Comparison of ENCODE assay signal across 15 mouse cellular contexts in genomic region chr4:63377483-63377882, GRCm38 (mm10). TPM values are rescaled to one million over a fixed set of nuclear protein-coding genes. Genes with fewer than 3 reads are reported as not detected.
DNase-seq lines count a peak whose midpoint lies in the region; ATAC-seq and TF ChIP-seq lines count a peak whose summit lies in the region.
"Had no signal": no experiment of that assay in that cellular context is flagged by ENCODE, and none has a peak within 500 bp of the region (broad histone marks: within the 10 kb centered on the region; RNA-seq: fewer than 3 reads in every experiment).

No protein-coding gene starts in this region.

- TF ChIP-seq CTCF in hindbrain, postnatal 0 days (IDR thresholded peaks at IDR 0.05; ENCODE audit: low read depth) = peak; percentile 51
- TF ChIP-seq CTCF in lung, embryonic 14.5 days (IDR thresholded peaks at IDR 0.05; ENCODE audit: low read depth) = peak; percentile 50
- TF ChIP-seq CTCF in MEL (IDR thresholded peaks at IDR 0.05 in 2 of 3, conservative IDR thresholded peaks at IDR 0.05 in 1 of 3; ENCODE audit: control insufficient read depth in 1 of 3, insufficient read depth in 1 of 3, low read depth in 2 of 3, low read length in 3 of 3, poor library complexity in 1 of 3, severe bottlenecking in 1 of 3) = peak in 2 of 3 experiments; percentile 30 to 33; a peak in 4 of 6 replicates

- H3K27me3 ChIP-seq in hindbrain, postnatal 0 days (ENCODE audit: insufficient read depth, low read length) = no peaks in the 10 kb centered on the region
- H3K27me3 ChIP-seq in hindbrain, embryonic 16.5 days (replicated peaks; ENCODE audit: control insufficient read depth, insufficient read depth, low read length) = no peaks in the 10 kb centered on the region
- no peaks in the 10 kb centered on the region for H3K27me3 ChIP-seq in lung, embryonic 14.5 days (ENCODE audit: insufficient read depth, low read length)
- no peaks in the 10 kb centered on the region for H3K27me3 ChIP-seq in MEL (ENCODE audit: control insufficient read depth in 1 of 2, insufficient read depth in 2 of 2, low read length in 2 of 2)
- H3K27me3 ChIP-seq in liver, embryonic 13.5 days = no peaks in the 10 kb centered on the region
- H3K27me3 ChIP-seq: heart, embryonic 15.5 days; hindbrain, embryonic 15.5 days; limb, embryonic 13.5 days had no signal

- 67% methylated on average over 7 of the region's 7 CpGs for WGBS in hindbrain, postnatal 0 days
- 67% methylated on average over 7 of the region's 7 CpGs for WGBS in hindbrain, embryonic 16.5 days
- WGBS in lung, embryonic 14.5 days = 66% methylated on average over 7 of the region's 7 CpGs
- WGBS in liver, embryonic 13.5 days (ENCODE audit: insufficient replicate concordance) = 70% methylated on average over 7 of the region's 7 CpGs

- peak; percentile 5; the same call in 1 of the 2 replicates for TF ChIP-seq RAD21 in MEL (IDR thresholded peaks at IDR 0.05; ENCODE audit: low read depth, low read length)

- H3K4me1 ChIP-seq in hindbrain, postnatal 0 days (ENCODE audit: insufficient read depth, low read length) = no peaks in the 10 kb centered on the region
- no peaks in the 10 kb centered on the region for H3K4me1 ChIP-seq in hindbrain, embryonic 16.5 days (ENCODE audit: control insufficient read depth, insufficient read depth, low read depth, low read length)
- H3K4me1 ChIP-seq in lung, embryonic 14.5 days (ENCODE audit: insufficient read depth) = no peaks in the 10 kb centered on the region
- peaks cover under 1 to 18% of the 10 kb centered on the region in 2 experiments; a peak in 3 of 4 replicates for H3K4me1 ChIP-seq in MEL (ENCODE audit: control insufficient read depth in 1 of 2, insufficient read depth in 2 of 2, low read length in 2 of 2)
- H3K4me1 ChIP-seq in liver, embryonic 13.5 days (replicated peaks) = peaks cover 75% of the 10 kb centered on the region
- H3K4me1 ChIP-seq: heart, embryonic 15.5 days; hindbrain, embryonic 15.5 days; limb, embryonic 13.5 days had no signal

- ATAC-seq in hindbrain, postnatal 0 days = no peak
- no peak for ATAC-seq in hindbrain, embryonic 16.5 days
- no peak for ATAC-seq in lung, embryonic 14.5 days (ENCODE audit: insufficient read depth)
- ATAC-seq in liver, embryonic 13.5 days (ENCODE audit: low read depth) = no peak

- no peak overlapping the region for H3K4me3 ChIP-seq in hindbrain, postnatal 0 days (ENCODE audit: low read length)
- no peak overlapping the region for H3K4me3 ChIP-seq in hindbrain, embryonic 16.5 days (ENCODE audit: low read length)
- H3K4me3 ChIP-seq in lung, embryonic 14.5 days (ENCODE audit: low read depth, low read length) = no peak overlapping the region
- H3K4me3 ChIP-seq in MEL (ENCODE audit: control insufficient read depth in 1 of 2, insufficient read depth in 1 of 2, low read depth in 2 of 2, low read length in 2 of 2) = no peak overlapping the region
- no peak overlapping the region for H3K4me3 ChIP-seq in liver, embryonic 13.5 days (replicated peaks)
- H3K4me3 ChIP-seq: erythroblast, embryonic 14.5 days; heart, embryonic 15.5 days; hindbrain, embryonic 15.5 days; limb, embryonic 13.5 days had no signal

- H3K27ac ChIP-seq in hindbrain, postnatal 0 days = no peak overlapping the region
- no peak overlapping the region for H3K27ac ChIP-seq in hindbrain, embryonic 16.5 days (ENCODE audit: low read depth, low read length)
- H3K27ac ChIP-seq in lung, embryonic 14.5 days (ENCODE audit: low read depth) = no peak overlapping the region
- H3K27ac ChIP-seq in MEL (ENCODE audit: control insufficient read depth, low read depth, low read length) = no peak overlapping the region
- H3K27ac ChIP-seq in liver, embryonic 13.5 days = peak overlapping the region; percentile 99; the same call in 1 of the 2 replicates
- H3K27ac ChIP-seq: heart, embryonic 15.5 days; hindbrain, embryonic 15.5 days; limb, embryonic 13.5 days; macrophage had no signal

- H3K9ac ChIP-seq in hindbrain, postnatal 0 days (replicated peaks; ENCODE audit: low read length) = no peak overlapping the region
- H3K9ac ChIP-seq in hindbrain, embryonic 16.5 days (ENCODE audit: low read depth, low read length) = no peak overlapping the region
- H3K9ac ChIP-seq in lung, embryonic 14.5 days = no peak overlapping the region
- H3K9ac ChIP-seq in MEL (ENCODE audit: control insufficient read depth, low read depth, low read length, poor library complexity, severe bottlenecking) = no peak overlapping the region
- H3K9ac ChIP-seq in liver, embryonic 13.5 days = no peak overlapping the region
- H3K9ac ChIP-seq: heart, embryonic 15.5 days; hindbrain, embryonic 15.5 days; limb, embryonic 13.5 days had no signal

- H3K36me3 ChIP-seq in hindbrain, postnatal 0 days (ENCODE audit: insufficient read depth, low read length) = no peaks in the 10 kb centered on the region
- H3K36me3 ChIP-seq in hindbrain, embryonic 16.5 days (ENCODE audit: control insufficient read depth, insufficient read depth, low read length) = peaks cover 3% of the 10 kb centered on the region; the same call in 1 of the 2 replicates
- H3K36me3 ChIP-seq in lung, embryonic 14.5 days (ENCODE audit: insufficient read depth) = peaks cover 91% of the 10 kb centered on the region
- peaks cover 0 to 15% of the 10 kb centered on the region in 2 experiments; a peak in 3 of 4 replicates for H3K36me3 ChIP-seq in MEL (ENCODE audit: control insufficient read depth in 1 of 2, insufficient read depth in 2 of 2, low read length in 2 of 2)
- peaks cover 66% of the 10 kb centered on the region for H3K36me3 ChIP-seq in liver, embryonic 13.5 days

- no peaks in the 10 kb centered on the region for H3K79me2 ChIP-seq in MEL (ENCODE audit: control insufficient read depth, insufficient read depth, low read length, poor library complexity)

- TF ChIP-seq POLR2A in MEL (IDR thresholded peaks at IDR 0.05; ENCODE audit: control insufficient read depth in 1 of 2, insufficient read depth in 1 of 2, low read depth in 1 of 2, low read length in 2 of 2, poor library complexity in 1 of 2) = no peak

- no peaks in the 10 kb centered on the region for H3K9me3 ChIP-seq in hindbrain, postnatal 0 days (ENCODE audit: low read length)
- H3K9me3 ChIP-seq in hindbrain, embryonic 16.5 days (ENCODE audit: control insufficient read depth, low read length) = no peaks in the 10 kb centered on the region
- no peaks in the 10 kb centered on the region for H3K9me3 ChIP-seq in lung, embryonic 14.5 days (ENCODE audit: low read depth, low read length)
- H3K9me3 ChIP-seq in MEL (replicated peaks; ENCODE audit: insufficient read depth, low read length) = no peaks in the 10 kb centered on the region
- H3K9me3 ChIP-seq in liver, embryonic 13.5 days (replicated peaks) = no peaks in the 10 kb centered on the region
- H3K9me3 ChIP-seq: heart, embryonic 15.5 days; hindbrain, embryonic 15.5 days; limb, embryonic 13.5 days had no signal

- H3K4me2 ChIP-seq in hindbrain, postnatal 0 days (ENCODE audit: low read depth, low read length) = no peak overlapping the region
- H3K4me2 ChIP-seq in hindbrain, embryonic 16.5 days (ENCODE audit: low read length) = no peak overlapping the region
- no peak overlapping the region for H3K4me2 ChIP-seq in lung, embryonic 14.5 days
- H3K4me2 ChIP-seq in liver, embryonic 13.5 days = no peak overlapping the region
- H3K4me2 ChIP-seq: heart, embryonic 15.5 days; hindbrain, embryonic 15.5 days; limb, embryonic 13.5 days had no signal

- DNase-seq in hindbrain, postnatal 0 days (ENCODE audit: low spot score) = no peak
- DNase-seq in lung, embryonic 14.5 days = peak; percentile 20
- no peak for DNase-seq in lung, postnatal 10 days
- DNase-seq in MEL (ENCODE audit: low read depth, low spot score) = no peak
- DNase-seq in liver, embryonic 13.5 days = no peak
- no peak for DNase-seq in adrenal gland, postnatal 14 days
- DNase-seq: cerebellum, adult 2 months; midbrain, embryonic 14.5 days; right cerebral cortex, postnatal 14 days had no signal

- TF ChIP-seq EP300 in MEL (IDR thresholded peaks at IDR 0.05; ENCODE audit: low read depth in 1 of 2, low read length in 2 of 2) = no peak

RNA-seq across cellular contexts. Expression of gene Orm2, which starts 15.2 kb away (rescaled TPM):
- total RNA-seq in hindbrain, postnatal 0 days (2014; rRNA removed) = not detected in 2 replicates
- not detected in 2 replicates for polyA plus RNA-seq in hindbrain, postnatal 0 days (2015; fragmentation: Nextera tagmentation; extraction: Ambion mirVana)
- polyA plus RNA-seq in hindbrain, embryonic 16.5 days (2015; fragmentation: Nextera tagmentation; extraction: Ambion mirVana) = not detected in 2 replicates
- polyA plus RNA-seq in lung, embryonic 14.5 days (2014; fragmentation: Nextera tagmentation; extraction: Ambion mirVana) = not detected in 2 replicates
- total RNA-seq in MEL (2012; rRNA removed) = not detected in 2 replicates
- polyA plus RNA-seq in MEL (2012; ENCODE audit: insufficient read depth in 1 of 2, insufficient read length in 2 of 2, low read depth in 1 of 2, low replicate concordance in 2 of 2, missing spikeins in 1 of 2) = not detected
- not detected in 2 replicates for polyA plus RNA-seq in liver, embryonic 13.5 days (2015; fragmentation: Nextera tagmentation; extraction: Ambion mirVana)
- total RNA-seq in adrenal gland, postnatal 14 days (2021) = 1.1 and 1.9 TPM in 2 replicates
- polyA plus RNA-seq: cerebellum, adult 2 months; erythroblast, embryonic 14.5 days; heart, embryonic 15.5 days; hindbrain, embryonic 15.5 days; limb, embryonic 13.5 days; macrophage; midbrain, embryonic 14.5 days had no signal

RNA-seq across cellular contexts. Expression of gene Orm3, which starts 21.5 kb away (rescaled TPM):
- total RNA-seq in hindbrain, postnatal 0 days (2014; rRNA removed) = not detected in 2 replicates
- not detected in 2 replicates for polyA plus RNA-seq in hindbrain, postnatal 0 days (2015; fragmentation: Nextera tagmentation; extraction: Ambion mirVana)
- not detected in 2 replicates for polyA plus RNA-seq in hindbrain, embryonic 16.5 days (2015; fragmentation: Nextera tagmentation; extraction: Ambion mirVana)
- not detected in 2 replicates for polyA plus RNA-seq in lung, embryonic 14.5 days (2014; fragmentation: Nextera tagmentation; extraction: Ambion mirVana)
- not detected in 2 replicates for total RNA-seq in MEL (2012; rRNA removed)
- polyA plus RNA-seq in MEL (2012; ENCODE audit: insufficient read depth in 1 of 2, insufficient read length in 2 of 2, low read depth in 1 of 2, low replicate concordance in 2 of 2, missing spikeins in 1 of 2) = not detected
- not detected in 2 replicates for polyA plus RNA-seq in liver, embryonic 13.5 days (2015; fragmentation: Nextera tagmentation; extraction: Ambion mirVana)
- 6.6 and 8.0 TPM in 2 replicates for total RNA-seq in adrenal gland, postnatal 14 days (2021)
- polyA plus RNA-seq: cerebellum, adult 2 months; erythroblast, embryonic 14.5 days; heart, embryonic 15.5 days; hindbrain, embryonic 15.5 days; limb, embryonic 13.5 days; macrophage; midbrain, embryonic 14.5 days had no signal

RNA-seq across cellular contexts. Expression of gene Akna, which starts 25.7 kb away (rescaled TPM):
- total RNA-seq in hindbrain, postnatal 0 days (2014; rRNA removed) = 7.2 and 8.1 TPM in 2 replicates
- polyA plus RNA-seq in hindbrain, postnatal 0 days (2015; fragmentation: Nextera tagmentation; extraction: Ambion mirVana) = 2.7 and 3.2 TPM in 2 replicates
- polyA plus RNA-seq in hindbrain, embryonic 16.5 days (2015; fragmentation: Nextera tagmentation; extraction: Ambion mirVana) = 4.6 and 6.5 TPM in 2 replicates
- 11.2 and 12.6 TPM in 2 replicates for polyA plus RNA-seq in lung, embryonic 14.5 days (2014; fragmentation: Nextera tagmentation; extraction: Ambion mirVana)
- total RNA-seq in MEL (2012; rRNA removed) = 3.9 and 6.2 TPM in 2 replicates
- polyA plus RNA-seq in MEL (2012; ENCODE audit: insufficient read depth in 1 of 2, insufficient read length in 2 of 2, low read depth in 1 of 2, low replicate concordance in 2 of 2, missing spikeins in 1 of 2) = 10 to 100 TPM in 1 of 2 experiments, not detected in 1; 14.1 TPM
- polyA plus RNA-seq in liver, embryonic 13.5 days (2015; fragmentation: Nextera tagmentation; extraction: Ambion mirVana) = 3.0 and 3.8 TPM in 2 replicates
- 4.4 and 16.1 TPM in 2 replicates for total RNA-seq in adrenal gland, postnatal 14 days (2021)

RNA-seq across cellular contexts. Expression of gene Orm1, which starts 33.1 kb away (rescaled TPM):
- total RNA-seq in hindbrain, postnatal 0 days (2014; rRNA removed) = not detected in 2 replicates
- polyA plus RNA-seq in hindbrain, postnatal 0 days (2015; fragmentation: Nextera tagmentation; extraction: Ambion mirVana) = not detected in 2 replicates
- polyA plus RNA-seq in hindbrain, embryonic 16.5 days (2015; fragmentation: Nextera tagmentation; extraction: Ambion mirVana) = not detected in 2 replicates
- not detected in 2 replicates for polyA plus RNA-seq in lung, embryonic 14.5 days (2014; fragmentation: Nextera tagmentation; extraction: Ambion mirVana)
- not detected in 2 replicates for total RNA-seq in MEL (2012; rRNA removed)
- not detected for polyA plus RNA-seq in MEL (2012; ENCODE audit: insufficient read depth in 1 of 2, insufficient read length in 2 of 2, low read depth in 1 of 2, low replicate concordance in 2 of 2, missing spikeins in 1 of 2)
- polyA plus RNA-seq in liver, embryonic 13.5 days (2015; fragmentation: Nextera tagmentation; extraction: Ambion mirVana) = not detected in 2 replicates
- 7.2 and 16.7 TPM in 2 replicates for total RNA-seq in adrenal gland, postnatal 14 days (2021)
- polyA plus RNA-seq: cerebellum, adult 2 months; erythroblast, embryonic 14.5 days; heart, embryonic 15.5 days; hindbrain, embryonic 15.5 days; limb, embryonic 13.5 days; midbrain, embryonic 14.5 days had no signal
